Mouse (Mus musculus) liver, embryonic 16.5 days (tissue): Measurements from ENCODE around the gene Cadm4. TPM values are rescaled to one million over a fixed set of nuclear protein-coding genes. Genes with fewer than 3 reads are reported as not detected.

Experiments used
- ATAC-seq: fragments of 200-750 bp; cut with Nextera tagmentation; 2 replicates; pipeline ENCODE4 v1.8.0; 2017; ENCODE audit warnings: low read depth, mild to moderate bottlenecking, moderate number of reproducible peaks, moderate library complexity
- H3K27ac ChIP-seq: fragments of 300-500 bp; sonication (generic); 2 replicates; pipeline ENCODE4 v1.5.1; 2014; ENCODE audit warnings: mild to moderate bottlenecking, low read length
- H3K27me3 ChIP-seq: fragments of 300-500 bp; sonication (generic); 2 replicates; pipeline ENCODE4 v1.6.1; 2014; ENCODE audit warnings: low read depth, low read length, mixed read lengths; ENCODE audit not compliant: control insufficient read depth, insufficient read depth
- H3K36me3 ChIP-seq: fragments of 300-500 bp; sonication (generic); 2 replicates; pipeline ENCODE4 v1.6.1; 2014; ENCODE audit warnings: mild to moderate bottlenecking; ENCODE audit not compliant: control insufficient read depth, insufficient read depth
- H3K4me1 ChIP-seq: fragments of 300-500 bp; sonication (generic); 2 replicates; pipeline ENCODE4 v1.6.1; 2014; ENCODE audit warnings: low read depth, low read length, mixed read lengths; ENCODE audit not compliant: control insufficient read depth
- H3K4me2 ChIP-seq: fragments of 300-500 bp; sonication (generic); 2 replicates; pipeline ENCODE4 v1.6.1; 2014; ENCODE audit warnings: low read depth, low read length, mixed read lengths
- H3K4me3 ChIP-seq: fragments of 300-500 bp; sonication (generic); 2 replicates; pipeline ENCODE4 v1.5.1; 2014; ENCODE audit warnings: low read depth, mild to moderate bottlenecking, low read length
- H3K9ac ChIP-seq: fragments of 300-500 bp; sonication (generic); 2 replicates; pipeline ENCODE4 v1.6.1; 2014; ENCODE audit warnings: low read depth, low read length
- H3K9me3 ChIP-seq: fragments of 300-500 bp; sonication (generic); replicated peaks from 2 replicates; pipeline ENCODE4 v1.6.1; 2016; ENCODE audit warnings: low read length; ENCODE audit not compliant: control insufficient read depth
- WGBS: fragments of 180-500 bp; shearing (Covaris S2); extraction: QIAGEN DNeasy Blood & Tissue Kit; methylation state at CpG from one replicate; pipeline ENCODE4 v1.1.7; 2014; ENCODE audit not compliant: insufficient replicate concordance; 5-methylcytosine and 5-hydroxymethylcytosine counted together
- polyA plus RNA-seq: library from polyadenylated mRNA; unstranded; fragments of >200 nt; fragmentation: Nextera tagmentation; extraction: Ambion mirVana; gene quantifications from 2 replicates; pipeline ENCODE4 v1.2.1, GENCODE M21; 2015

Gene Cadm4
- polyA plus RNA-seq, 1 experiment from 2014 or later = 0.24 TPM

- no peaks in the 10 kb centered on the region for H3K27me3 ChIP-seq
- no peak for ATAC-seq
- WGBS = 64% methylated on average over 7 of the region's 7 CpGs
Measured at GRCm38 (mm10) chr7:24472937-24473336, 8.9 kb upstream of the Cadm4 start.

DNA sequence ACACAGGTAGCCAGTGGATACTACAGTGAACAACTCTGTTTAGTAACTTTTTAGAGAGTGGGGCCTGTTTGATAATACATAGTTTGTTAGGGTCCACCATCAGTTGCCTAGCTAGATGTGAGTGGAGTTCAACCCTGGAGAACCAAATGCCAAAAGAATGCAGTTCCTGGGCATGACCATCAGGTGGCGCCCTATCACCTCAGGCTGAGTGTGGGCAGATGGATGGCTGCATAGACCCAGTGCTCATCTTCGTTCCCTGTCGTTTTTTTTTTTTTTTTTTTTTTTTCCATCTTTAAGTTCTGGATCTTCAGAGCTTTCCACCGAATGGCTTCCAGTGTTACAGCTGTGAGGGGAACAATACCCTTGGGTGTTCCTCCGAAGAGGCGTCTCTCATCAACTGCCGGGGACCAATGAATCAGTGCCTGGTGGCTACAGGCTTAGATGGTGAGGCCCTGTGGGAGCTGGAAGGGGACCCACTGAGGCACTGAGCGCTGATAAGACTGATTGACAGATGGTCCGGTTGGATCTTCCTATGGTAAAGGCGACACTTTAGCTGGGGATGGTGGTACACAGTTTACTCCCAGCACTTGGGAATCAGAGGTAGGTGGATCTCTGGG, 7.8 kb upstream of the Cadm4 start:
- 52% methylated on average over 10 of the region's 10 CpGs for WGBS
- Histone ChIP-seq H3K27ac (no peak overlapping the region), H3K9me3 (no peaks in the 10 kb centered on the region; the same call in 1 of the 2 replicates), H3K36me3 (peaks cover 1% of the 10 kb centered on the region), H3K9ac (no peak overlapping the region), H3K4me3 (no peak overlapping the region), H3K4me2 (no peak overlapping the region), H3K27me3 (peaks cover 2% of the 10 kb centered on the region; the same call in 1 of the 2 replicates), H3K4me1 (no peaks in the 10 kb centered on the region)
- ATAC-seq = no peak

More at GRCm38 (mm10) chr7:24472937-24473336, 8.9 kb upstream of the Cadm4 start:
- Histone ChIP-seq H3K4me3 (no peak overlapping the region), H3K9ac (no peak overlapping the region), H3K36me3 (peaks cover 5% of the 10 kb centered on the region), H3K4me2 (no peak overlapping the region), H3K4me1 (no peaks in the 10 kb centered on the region; the same call in 1 of the 2 replicates), H3K9me3 (no peaks in the 10 kb centered on the region; the same call in 1 of the 2 replicates), H3K27ac (no peak overlapping the region)

DNA sequence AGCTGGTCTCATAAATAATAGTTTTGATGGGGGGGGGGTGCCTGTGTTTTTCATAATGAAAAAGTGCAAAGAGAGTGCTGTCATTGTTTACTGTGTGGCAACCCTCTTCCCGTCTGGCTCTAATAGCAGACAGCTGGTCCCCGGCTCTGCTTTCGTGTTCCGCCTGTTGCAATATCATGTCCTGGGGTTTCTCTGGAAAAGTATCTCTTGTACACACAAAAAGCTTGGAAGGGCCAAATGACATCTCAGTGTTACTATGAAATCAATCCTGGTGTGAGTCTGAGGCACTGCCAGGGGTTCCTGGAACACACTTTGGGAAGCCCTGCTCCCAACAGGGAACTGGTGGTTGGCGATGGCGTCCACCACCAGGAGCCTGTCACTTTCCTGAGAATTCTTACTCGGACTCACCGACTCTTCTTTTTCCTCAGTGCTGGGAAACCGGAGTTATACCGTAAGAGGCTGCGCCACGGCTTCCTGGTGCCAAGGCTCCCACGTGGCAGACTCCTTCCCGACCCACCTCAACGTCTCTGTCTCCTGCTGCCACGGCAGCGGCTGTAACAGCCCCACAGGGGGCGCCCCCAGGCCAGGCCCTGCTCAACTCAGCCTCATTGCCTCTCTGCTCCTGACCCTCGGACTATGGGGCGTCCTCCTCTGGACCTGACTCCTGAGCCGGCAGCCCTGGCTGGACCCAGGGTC, 6.9 kb upstream of the Cadm4 start:
- 64% methylated on average over 21 of the region's 21 CpGs for WGBS
- Histone ChIP-seq H3K27me3 (peaks cover 7% of the 10 kb centered on the region; the same call in 1 of the 2 replicates), H3K9ac (no peak overlapping the region), H3K4me3 (no peak overlapping the region), H3K27ac (no peak overlapping the region), H3K9me3 (no peaks in the 10 kb centered on the region), H3K4me2 (no peak overlapping the region), H3K4me1 (no peaks in the 10 kb centered on the region), H3K36me3 (no peaks in the 10 kb centered on the region; the same call in 1 of the 2 replicates)
- no peak for ATAC-seq

- Histone ChIP-seq H3K27ac (no peak overlapping the region), H3K9ac (no peak overlapping the region), H3K4me3 (no peak overlapping the region), H3K27me3 (peaks cover 14% of the 10 kb centered on the region), H3K4me2 (no peak overlapping the region), H3K4me1 (no peaks in the 10 kb centered on the region; the same call in 1 of the 2 replicates), H3K9me3 (no peaks in the 10 kb centered on the region), H3K36me3 (no peaks in the 10 kb centered on the region; the same call in 1 of the 2 replicates)
- 68% methylated on average over 8 of the region's 8 CpGs for WGBS
- no peak for ATAC-seq
Measured at GRCm38 (mm10) chr7:24476338-24476737, 5.5 kb upstream of the Cadm4 start.

DNA sequence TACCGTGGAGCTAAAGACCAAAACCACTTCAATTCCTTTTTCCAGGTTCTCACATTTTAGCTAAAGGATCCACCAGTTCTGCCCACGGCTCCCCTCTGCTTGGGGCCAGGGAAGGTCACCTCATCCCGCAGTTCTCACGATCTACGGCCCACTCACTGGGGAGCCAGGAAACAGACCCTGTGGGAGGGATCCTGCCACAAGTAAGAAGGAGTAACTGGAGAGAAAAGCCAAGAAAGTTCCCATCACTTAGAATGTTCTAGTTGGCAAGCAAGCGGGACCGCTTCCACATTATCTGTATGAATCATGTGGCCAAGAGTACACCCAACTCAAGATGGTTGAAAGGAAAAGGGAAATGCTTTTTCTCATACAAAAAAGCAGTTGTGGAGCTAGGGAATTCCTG, 5.0 kb upstream of the Cadm4 start:
- H3K9ac ChIP-seq = no peak overlapping the region
- H3K4me2 ChIP-seq = no peak overlapping the region
- WGBS = 79% methylated on average over 7 of the region's 7 CpGs
- no peak overlapping the region for H3K27ac ChIP-seq
- no peaks in the 10 kb centered on the region for H3K9me3 ChIP-seq
- no peak for ATAC-seq
- H3K27me3 ChIP-seq = peaks cover 19% of the 10 kb centered on the region
- no peaks in the 10 kb centered on the region; the same call in 1 of the 2 replicates for H3K36me3 ChIP-seq
- no peak overlapping the region for H3K4me3 ChIP-seq
- H3K4me1 ChIP-seq = peaks cover 4% of the 10 kb centered on the region

DNA sequence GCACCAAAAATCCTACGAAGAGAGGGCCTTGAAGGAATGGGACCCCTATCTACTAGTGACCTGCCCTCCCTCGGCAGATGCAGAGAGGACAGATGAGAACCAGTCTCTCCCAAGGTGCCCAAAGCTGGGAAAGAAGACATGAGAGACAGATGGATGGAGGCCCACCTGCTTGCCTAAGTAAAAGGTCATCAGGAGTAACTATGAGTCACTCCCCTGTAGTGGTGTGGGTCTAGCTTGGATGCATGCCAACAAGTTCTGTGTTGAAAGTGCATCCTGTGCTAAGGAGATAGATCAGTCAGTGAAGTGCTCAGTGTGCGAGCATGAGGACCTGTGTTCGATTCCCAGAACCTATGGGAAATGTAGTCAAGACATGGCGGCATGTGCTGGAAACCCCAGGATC, 2.9 kb upstream of the Cadm4 start:
- Histone ChIP-seq H3K27me3 (peaks cover 38% of the 10 kb centered on the region), H3K4me3 (no peak overlapping the region), H3K9me3 (no peaks in the 10 kb centered on the region), H3K4me2 (no peak overlapping the region), H3K4me1 (peaks cover 8% of the 10 kb centered on the region), H3K9ac (no peak overlapping the region), H3K36me3 (no peaks in the 10 kb centered on the region), H3K27ac (no peak overlapping the region)
- 59% methylated on average over 5 of the region's 5 CpGs for WGBS
- no peak for ATAC-seq

- no peak for ATAC-seq
- H3K27me3 ChIP-seq = peaks cover 46% of the 10 kb centered on the region
- H3K4me3 ChIP-seq = no peak overlapping the region
- H3K9ac ChIP-seq = no peak overlapping the region
- peaks cover 8% of the 10 kb centered on the region for H3K4me1 ChIP-seq
- no peaks in the 10 kb centered on the region for H3K36me3 ChIP-seq
- no peaks in the 10 kb centered on the region for H3K9me3 ChIP-seq
- H3K4me2 ChIP-seq = no peak overlapping the region
- WGBS = 68% methylated on average over 2 of the region's 2 CpGs
- no peak overlapping the region for H3K27ac ChIP-seq
Measured at GRCm38 (mm10) chr7:24479685-24480084, 2.1 kb upstream of the Cadm4 start.

DNA sequence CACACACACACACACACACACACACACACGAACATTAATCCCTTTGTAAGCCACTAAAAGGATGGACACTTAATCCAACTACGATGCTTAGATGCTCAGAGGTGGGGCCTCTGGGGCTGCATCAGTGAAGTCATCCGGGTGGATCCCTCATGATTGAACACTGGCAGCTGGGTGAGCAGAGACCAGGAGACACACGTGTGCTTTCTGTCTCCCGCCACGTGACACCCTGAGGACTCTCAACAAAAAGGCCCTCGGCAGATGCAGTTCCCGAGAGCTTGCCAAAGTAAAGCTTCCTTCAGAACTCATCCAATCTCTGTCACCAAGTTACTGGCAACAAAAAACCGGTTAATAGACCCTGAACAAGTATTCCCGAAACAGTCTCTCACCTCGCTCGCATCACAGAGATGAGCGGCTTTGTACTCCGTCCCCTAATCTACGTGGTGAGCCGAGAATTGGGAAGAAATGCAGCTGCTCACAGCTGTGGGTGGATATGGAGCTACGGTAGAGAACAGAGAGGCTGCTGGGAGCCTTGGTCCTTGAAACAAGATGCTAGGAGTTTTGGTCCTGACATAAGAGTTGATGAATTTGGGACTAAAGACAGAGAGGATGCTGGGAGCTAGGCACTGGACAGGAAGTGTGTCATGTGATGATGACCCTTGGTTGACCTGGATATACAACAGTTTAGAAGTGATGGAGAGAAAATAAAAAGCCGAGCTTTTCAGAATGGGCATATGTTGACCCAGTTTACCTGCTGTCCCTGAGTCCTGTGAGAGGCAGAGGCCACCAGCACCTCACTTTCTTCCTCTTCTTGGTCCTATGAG, 1.5 kb upstream of the Cadm4 start:
- Histone ChIP-seq H3K9me3 (no peaks in the 10 kb centered on the region), H3K4me1 (peaks cover 8% of the 10 kb centered on the region), H3K27ac (no peak overlapping the region), H3K36me3 (no peaks in the 10 kb centered on the region), H3K4me3 (no peak overlapping the region), H3K4me2 (no peak overlapping the region), H3K27me3 (peaks cover 46% of the 10 kb centered on the region), H3K9ac (no peak overlapping the region)
- ATAC-seq = no peak
- WGBS = 54% methylated on average over 18 of the region's 18 CpGs
